Mouse (Mus musculus) forebrain, embryonic 10.5 days (tissue): Measurements from ENCODE around the gene Ints1. TPM values are rescaled to one million over a fixed set of nuclear protein-coding genes. Genes with fewer than 3 reads are reported as not detected.
A peak's percentile ranks its signal among the peaks of the same experiment; 100 is the strongest.
"Not testable (repeated sequence)": the region's sequence is repeated elsewhere in the genome, so short reads cannot be mapped to it uniquely, and the experiment has no call there.

Source experiments
- DNase-seq: peaks from one replicate; pipeline ENCODE4 v3.0.0-alpha.2; 2017; ENCODE audit warnings: low spot score; ENCODE audit errors: extremely low spot score
- H3K27ac ChIP-seq: fragments of 300-500 bp; sonication (generic); 2 replicates; pipeline ENCODE4 v1.5.1; 2016; ENCODE audit warnings: mild to moderate bottlenecking
- H3K27me3 ChIP-seq: fragments of 300-500 bp; sonication (generic); 2 replicates; pipeline ENCODE4 v1.6.1; 2016; ENCODE audit warnings: mild to moderate bottlenecking; ENCODE audit not compliant: poor library complexity, severe bottlenecking
- H3K36me3 ChIP-seq: fragments of 300-500 bp; sonication (generic); replicated peaks from 2 replicates; pipeline ENCODE4 v1.6.1; 2016; ENCODE audit warnings: mild to moderate bottlenecking, moderate library complexity
- H3K4me1 ChIP-seq: fragments of 300-500 bp; sonication (generic); 2 replicates; pipeline ENCODE4 v1.6.1; 2016
- H3K4me3 ChIP-seq: fragments of 300-500 bp; sonication (generic); 2 replicates; pipeline ENCODE4 v1.5.1; 2016; ENCODE audit warnings: mild to moderate bottlenecking, moderate library complexity
- H3K9me3 ChIP-seq: fragments of 300-500 bp; sonication (generic); 2 replicates; pipeline ENCODE4 v1.6.1; 2016; ENCODE audit warnings: mild to moderate bottlenecking, moderate library complexity
- WGBS: fragments of 180-500 bp; shearing (Covaris S2); methylation state at CpG from one replicate; pipeline ENCODE4 v1.1.7; 2016; 5-methylcytosine and 5-hydroxymethylcytosine counted together
- polyA plus RNA-seq: library from polyadenylated mRNA; unstranded; fragments of >200 nt; fragmentation: Nextera tagmentation; extraction: Ambion mirVana; gene quantifications from 2 replicates; pipeline ENCODE4 v1.2.1, GENCODE M21; 2016

Gene Ints1
- polyA plus RNA-seq, 1 experiment from 2014 or later = 43.2 TPM

DNA sequence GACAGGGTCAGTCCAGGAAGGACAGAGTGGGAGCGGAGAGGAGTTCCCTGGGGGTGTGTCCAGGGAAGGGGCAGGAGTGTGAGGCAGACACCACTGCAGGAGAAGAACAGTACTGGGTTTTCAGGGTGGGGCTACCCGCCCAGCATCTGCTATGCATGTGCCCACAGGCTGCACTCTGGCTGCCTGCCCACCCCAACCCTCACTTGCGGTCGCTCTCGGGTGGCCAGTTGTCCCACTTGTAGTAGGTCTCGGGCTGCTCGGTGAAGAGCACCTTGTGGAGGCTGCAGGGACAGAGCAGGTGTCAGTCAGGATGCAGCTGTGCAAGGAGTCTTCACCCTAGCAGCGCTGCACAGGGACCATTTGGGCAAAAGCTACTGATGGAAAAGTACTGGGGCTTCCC lies 7.3 kb downstream of the Ints1 start:
- Histone ChIP-seq H3K27me3 (no peaks in the 10 kb centered on the region), H3K4me3 (no peak overlapping the region), H3K27ac (no peak overlapping the region), H3K9me3 (no peaks in the 10 kb centered on the region), H3K4me1 (no peaks in the 10 kb centered on the region), H3K36me3 (peaks cover 100% of the 10 kb centered on the region)
- DNase-seq = no peak
- WGBS = 96% methylated on average over 8 of the region's 8 CpGs

DNA sequence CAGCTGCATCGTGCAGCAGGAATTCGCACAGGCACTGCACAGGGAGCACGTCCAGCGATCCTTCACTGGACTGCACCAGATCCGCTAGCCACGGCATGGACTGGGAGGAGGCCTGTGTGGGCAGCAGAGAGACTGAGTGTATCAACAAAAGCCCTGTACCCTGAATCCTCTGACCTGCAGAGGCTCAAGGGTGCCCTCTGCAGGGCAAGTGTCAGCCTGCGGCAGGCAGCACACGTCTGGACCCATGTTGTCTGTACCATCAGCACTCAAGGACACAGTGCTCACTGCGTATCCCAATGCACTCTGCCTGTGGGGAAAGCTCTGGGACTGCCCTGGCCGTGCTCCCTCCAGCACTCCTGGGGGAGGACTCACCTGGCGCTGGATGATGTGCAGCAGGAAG lies 11.2 kb downstream of the Ints1 start:
- H3K4me3 ChIP-seq = no peak overlapping the region
- peaks cover 100% of the 10 kb centered on the region for H3K36me3 ChIP-seq
- no peak overlapping the region for H3K27ac ChIP-seq
- no peaks in the 10 kb centered on the region for H3K4me1 ChIP-seq
- WGBS = 78% methylated on average over 11 of the region's 11 CpGs
- no peaks in the 10 kb centered on the region for H3K27me3 ChIP-seq
- H3K9me3 ChIP-seq = no peaks in the 10 kb centered on the region
- DNase-seq = no peak

DNA sequence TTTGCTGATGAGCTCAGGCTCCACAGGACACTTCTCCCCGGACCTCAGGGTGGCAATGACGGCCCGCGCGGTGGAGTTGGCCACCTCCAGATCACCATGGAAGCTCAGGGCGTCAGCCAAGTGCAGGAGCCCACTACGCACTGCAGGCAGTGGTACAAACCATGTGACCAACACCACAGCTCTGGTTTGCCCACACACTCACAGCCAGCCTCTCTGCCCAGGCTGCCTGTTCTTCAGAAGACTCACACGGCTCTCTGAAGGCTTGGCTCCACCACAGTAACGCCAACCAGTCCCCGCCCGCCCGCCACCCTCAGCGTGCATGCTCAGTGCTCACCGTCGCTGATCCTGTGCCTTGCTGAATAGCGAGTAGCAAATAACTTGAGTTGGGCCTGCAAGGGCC lies 17.4 kb downstream of the Ints1 start:
- H3K4me1 ChIP-seq = no peaks in the 10 kb centered on the region
- DNase-seq = no peak
- no peaks in the 10 kb centered on the region for H3K27me3 ChIP-seq
- no peak overlapping the region for H3K27ac ChIP-seq
- no peaks in the 10 kb centered on the region for H3K9me3 ChIP-seq
- 91% methylated on average over 16 of the region's 16 CpGs for WGBS
- H3K36me3 ChIP-seq = peaks cover 100% of the 10 kb centered on the region
- no peak overlapping the region for H3K4me3 ChIP-seq

DNA sequence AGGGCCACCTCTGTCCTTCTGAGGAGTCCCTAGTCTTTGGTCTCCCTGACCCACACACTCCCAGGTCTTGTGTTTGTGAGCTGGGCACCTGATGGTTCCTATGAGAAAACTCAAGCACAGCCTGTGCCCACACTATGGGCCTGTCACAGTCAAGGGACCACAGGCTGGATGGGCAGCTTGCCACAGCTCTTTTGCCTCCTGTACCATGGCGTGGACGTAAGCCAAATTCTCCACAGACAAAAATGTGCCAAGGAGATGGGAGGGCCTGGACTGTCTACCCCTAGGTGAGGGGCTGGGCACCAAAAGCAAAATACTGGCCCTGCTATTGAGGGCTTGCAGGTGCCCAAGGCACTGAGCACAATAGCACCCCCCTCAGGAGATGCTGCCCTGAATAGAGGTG lies 18.9 kb downstream of the Ints1 start:
- no peaks in the 10 kb centered on the region for H3K4me1 ChIP-seq
- peaks cover 100% of the 10 kb centered on the region for H3K36me3 ChIP-seq
- DNase-seq = no peak
- H3K27me3 ChIP-seq = no peaks in the 10 kb centered on the region
- 95% methylated on average over 2 of the region's 2 CpGs for WGBS
- no peak overlapping the region for H3K27ac ChIP-seq
- no peaks in the 10 kb centered on the region for H3K9me3 ChIP-seq
- no peak overlapping the region for H3K4me3 ChIP-seq

DNA sequence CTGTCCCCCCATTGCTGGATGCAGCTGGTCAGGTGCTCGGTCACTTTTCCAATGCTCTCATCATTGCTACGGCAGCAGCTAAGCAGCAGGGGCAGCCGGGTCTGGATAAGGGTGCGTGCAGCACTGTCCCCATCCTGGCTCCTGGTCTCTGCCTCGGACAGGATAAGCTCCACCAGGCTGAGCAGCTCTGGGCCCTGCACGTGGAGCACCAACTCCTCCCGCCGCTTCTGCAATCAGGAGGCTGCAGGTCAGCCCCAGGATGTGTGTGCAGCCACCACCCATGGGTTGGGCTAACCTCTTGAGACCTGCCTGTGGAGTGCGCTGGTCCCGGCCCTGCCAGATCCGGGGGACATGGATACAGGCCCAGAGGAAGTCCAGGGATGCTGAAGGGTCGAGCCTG lies 19.3 kb downstream of the Ints1 start:
- peaks cover 100% of the 10 kb centered on the region for H3K36me3 ChIP-seq
- 93% methylated on average over 12 of the region's 12 CpGs for WGBS
- H3K27me3 ChIP-seq = no peaks in the 10 kb centered on the region

DNA sequence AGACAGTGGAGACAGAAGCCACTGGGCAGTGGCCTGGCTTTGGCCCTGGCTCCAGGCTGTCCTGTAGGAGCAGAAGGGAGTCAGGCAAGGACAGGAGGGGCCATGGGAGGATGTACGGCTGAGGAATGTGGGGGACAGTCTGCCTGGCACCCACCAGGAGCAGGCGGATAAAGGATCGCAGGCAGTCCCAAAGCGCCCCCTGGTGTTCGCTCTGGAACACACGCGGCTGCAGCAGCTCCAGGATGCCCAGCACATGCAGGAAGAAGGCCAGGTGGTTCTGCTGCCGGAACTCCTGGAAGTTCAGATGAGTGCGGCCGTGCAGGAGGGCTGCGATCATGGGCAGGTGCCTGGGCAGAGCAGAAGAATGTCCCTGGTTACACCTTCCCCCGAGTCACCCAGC lies 20.7 kb downstream of the Ints1 start:
- 42% methylated on average over 12 of the region's 12 CpGs for WGBS
- Histone ChIP-seq H3K4me1 (no peaks in the 10 kb centered on the region), H3K4me3 (no peak overlapping the region), H3K27ac (peak overlapping the region; percentile 2; the same call in 1 of the 2 replicates), H3K9me3 (no peaks in the 10 kb centered on the region), H3K27me3 (no peaks in the 10 kb centered on the region), H3K36me3 (peaks cover 99% of the 10 kb centered on the region)
- DNase-seq = peak; percentile 56

More for the DNA sequence above, 19.3 kb downstream of the Ints1 start:
- no peak overlapping the region for H3K4me3 ChIP-seq
- no peak overlapping the region for H3K27ac ChIP-seq
- DNase-seq = no peak
- no peaks in the 10 kb centered on the region for H3K4me1 ChIP-seq
- no peaks in the 10 kb centered on the region for H3K9me3 ChIP-seq

DNA sequence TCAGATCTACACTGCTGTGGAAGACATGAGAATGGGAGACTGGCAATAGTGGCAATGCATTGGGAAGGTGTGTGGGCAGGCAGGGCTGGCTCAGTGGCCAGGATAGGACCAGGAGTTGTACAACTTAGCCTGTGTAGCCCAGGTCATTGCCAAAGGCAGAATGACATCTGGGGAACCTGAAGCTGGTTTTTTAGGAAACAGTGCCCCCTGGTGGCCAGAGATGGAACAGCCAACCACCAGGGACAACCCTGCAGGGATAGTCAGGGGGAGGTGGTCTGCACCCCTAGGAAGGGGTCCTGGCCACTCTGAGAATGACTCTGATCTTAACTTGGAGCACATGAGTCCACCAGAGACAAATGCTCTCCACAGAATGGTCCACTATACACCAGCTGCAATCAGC lies 24.9 kb downstream of the Ints1 start:
- H3K9me3 ChIP-seq = no peaks in the 10 kb centered on the region
- no peaks in the 10 kb centered on the region for H3K27me3 ChIP-seq
- peaks cover 58% of the 10 kb centered on the region for H3K36me3 ChIP-seq
- H3K4me3 ChIP-seq = no peak overlapping the region
- no peak overlapping the region for H3K27ac ChIP-seq
- peaks cover 17% of the 10 kb centered on the region for H3K4me1 ChIP-seq
- DNase-seq = peak; percentile 79

DNA sequence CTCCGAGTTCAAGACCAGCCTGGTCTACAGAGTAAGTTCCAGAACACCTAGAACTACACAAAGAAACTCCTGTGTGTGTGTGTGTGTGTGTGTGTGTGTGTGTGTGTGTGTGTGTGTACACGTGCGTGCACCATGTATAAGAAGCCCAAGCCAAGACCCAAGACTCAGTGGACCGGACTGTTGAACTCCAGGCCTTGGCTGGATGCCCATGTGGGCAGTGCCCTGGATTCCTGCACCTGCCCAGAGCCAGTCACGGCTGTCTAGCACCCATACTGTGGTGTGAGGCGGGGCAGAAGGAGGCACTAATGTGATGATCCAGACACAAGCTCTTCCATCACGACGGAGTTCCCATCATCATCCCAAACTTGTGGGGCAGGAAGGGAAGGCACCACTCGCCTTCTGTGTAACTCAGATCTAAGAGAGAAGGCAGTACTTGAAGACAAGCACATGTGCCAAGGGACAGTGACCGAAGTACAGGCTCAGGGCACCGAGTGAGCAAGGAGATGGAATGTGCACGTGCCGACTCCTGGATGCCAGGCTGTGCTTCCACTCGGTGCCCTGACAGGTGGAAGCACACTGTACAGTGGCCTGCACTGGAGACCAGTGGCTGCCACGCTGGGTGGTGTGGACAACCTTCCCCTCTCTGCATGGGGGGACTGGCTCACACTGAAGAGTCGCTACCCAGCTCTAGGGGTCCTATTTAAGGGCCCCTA lies 25.9 kb downstream of the Ints1 start:
- Histone ChIP-seq H3K4me3 (no peak overlapping the region), H3K27me3 (no peaks in the 10 kb centered on the region), H3K27ac (no peak overlapping the region), H3K4me1 (peaks cover 18% of the 10 kb centered on the region), H3K36me3 (peaks cover 48% of the 10 kb centered on the region), H3K9me3 (no peaks in the 10 kb centered on the region)
- WGBS = 90% methylated on average over 16 of the region's 16 CpGs
- no peak for DNase-seq

DNA sequence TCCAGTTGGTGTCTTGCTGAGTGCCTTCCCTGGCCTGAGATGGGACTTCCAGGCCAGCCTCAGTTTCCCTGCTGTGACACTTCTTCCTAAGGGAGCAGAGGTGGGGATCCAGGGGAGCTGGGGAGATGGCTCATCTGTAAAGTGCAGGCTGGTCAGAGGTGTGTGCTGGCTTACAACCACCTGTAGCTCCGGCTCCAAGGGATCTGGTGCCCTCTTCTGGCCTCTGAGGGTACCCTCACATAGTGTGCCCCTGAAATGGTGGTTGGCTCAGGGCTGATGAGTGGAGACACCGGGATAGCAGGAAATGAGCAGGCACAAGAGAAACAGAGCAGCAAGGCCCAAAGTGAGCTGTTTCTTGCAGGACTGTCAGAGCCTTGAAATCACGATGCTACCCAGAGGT lies 29.7 kb downstream of the Ints1 start:
- no peak overlapping the region for H3K27ac ChIP-seq
- WGBS = 6% methylated on average over 3 of the region's 3 CpGs
- no peaks in the 10 kb centered on the region for H3K27me3 ChIP-seq
- H3K4me1 ChIP-seq = peaks cover 18% of the 10 kb centered on the region
- no peak overlapping the region for H3K4me3 ChIP-seq
- H3K9me3 ChIP-seq = no peaks in the 10 kb centered on the region
- DNase-seq = peak; percentile 54
- H3K36me3 ChIP-seq = peaks cover 10% of the 10 kb centered on the region

DNA sequence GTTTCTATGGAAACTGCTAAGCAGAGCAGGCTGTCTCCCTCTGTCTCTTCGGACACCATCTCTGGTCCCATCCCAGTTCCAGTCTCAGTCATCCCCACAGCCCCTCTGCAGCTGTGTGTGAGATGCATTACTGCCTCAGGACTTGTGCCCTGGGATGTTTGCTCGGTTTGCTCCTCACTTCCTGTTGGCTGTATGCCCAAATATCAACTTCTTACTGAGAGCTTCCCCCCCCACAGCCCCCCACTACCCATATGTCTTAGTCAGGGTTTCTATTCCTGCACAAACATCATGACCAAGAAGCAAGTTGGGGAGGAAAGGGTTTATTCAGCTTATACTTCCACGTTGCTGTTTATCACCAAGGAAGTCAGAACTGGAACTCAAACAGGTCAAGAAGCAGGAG lies 32.8 kb downstream of the Ints1 start:
- H3K4me1 ChIP-seq = peaks cover 14% of the 10 kb centered on the region
- H3K27me3 ChIP-seq, H3K27ac ChIP-seq, H3K36me3 ChIP-seq, DNase-seq, H3K4me3 ChIP-seq, H3K9me3 ChIP-seq: not testable (repeated sequence)
- WGBS = 70% methylated on average over 3 of the region's 3 CpGs

DNA sequence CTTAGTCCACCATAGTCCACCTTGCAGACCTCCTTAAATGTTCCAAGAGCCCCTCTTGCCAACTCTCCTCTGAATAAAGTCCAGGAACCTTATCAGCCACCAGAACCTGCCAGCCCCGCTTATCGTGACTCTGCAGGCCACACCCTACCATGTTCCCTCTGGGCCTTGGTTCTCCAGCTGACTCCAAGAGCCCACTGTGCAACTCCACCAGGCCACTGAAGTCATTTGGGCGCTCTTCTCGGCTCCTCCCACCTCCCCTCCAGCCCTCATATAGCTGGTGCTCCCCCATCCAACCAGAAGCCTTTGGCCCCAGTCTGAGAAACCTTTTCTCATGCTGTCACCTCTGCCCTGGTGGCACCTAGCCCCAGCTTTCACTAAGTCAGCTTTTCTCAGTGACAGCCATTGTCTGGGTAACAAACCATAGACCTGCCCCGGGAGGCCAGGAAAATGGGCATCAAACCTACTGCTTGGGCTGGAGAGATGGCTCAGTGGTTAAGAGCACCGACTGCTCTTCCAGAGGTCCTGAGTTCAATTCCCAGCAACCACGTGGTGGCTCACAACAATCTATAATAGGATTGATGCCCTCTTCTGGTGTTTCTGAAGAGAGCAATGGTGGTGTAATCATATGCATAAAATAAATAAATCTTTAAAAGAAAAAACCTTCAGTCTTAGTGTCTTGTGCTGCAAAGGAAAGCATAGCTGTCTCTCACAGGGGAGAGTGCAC lies 36.7 kb downstream of the Ints1 start:
- no peak overlapping the region for H3K4me3 ChIP-seq
- WGBS = 79% methylated on average over 7 of the region's 7 CpGs
- DNase-seq = no peak
- peak overlapping the region; percentile 80 for H3K27ac ChIP-seq
- no peaks in the 10 kb centered on the region for H3K36me3 ChIP-seq
- no peaks in the 10 kb centered on the region for H3K9me3 ChIP-seq
- peaks cover 34% of the 10 kb centered on the region for H3K4me1 ChIP-seq
- peaks cover 26% of the 10 kb centered on the region for H3K27me3 ChIP-seq

DNA sequence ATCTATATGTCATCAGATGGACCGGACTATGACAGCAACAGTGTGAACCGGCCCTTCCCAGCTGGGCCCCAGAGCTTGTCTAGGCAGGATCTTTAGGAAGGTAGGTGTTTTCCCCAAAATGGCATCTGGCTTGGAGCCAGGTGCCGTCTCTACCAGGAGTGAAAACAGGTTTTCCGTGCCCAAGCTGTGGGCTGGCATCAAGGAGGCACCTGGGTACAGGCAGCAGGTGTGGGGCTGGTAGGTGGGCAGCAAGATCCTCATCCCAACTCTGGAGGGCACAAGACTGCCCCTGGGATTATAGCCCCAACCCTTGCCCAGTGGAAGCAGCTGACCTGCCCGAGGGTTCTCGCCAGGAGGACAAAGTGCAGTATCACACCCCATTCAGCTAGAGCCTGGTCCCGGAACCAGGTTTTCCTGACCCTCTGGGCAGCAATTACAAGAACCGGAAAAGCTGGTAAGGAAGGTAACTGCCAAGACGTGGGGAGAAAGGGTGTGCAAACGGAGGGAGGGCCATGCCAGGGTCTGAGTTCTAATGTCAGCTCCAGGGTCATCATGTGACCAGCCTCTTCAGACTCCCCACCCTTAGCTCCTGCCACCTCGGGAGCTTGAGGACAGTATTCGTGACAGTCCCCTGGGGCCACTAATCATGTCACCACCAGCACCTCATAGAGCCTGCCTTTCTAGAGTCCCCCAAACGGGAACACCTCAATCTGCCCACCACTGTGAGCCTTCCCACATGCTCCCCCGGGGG lies 37.5 kb downstream of the Ints1 start:
- DNase-seq = no peak
- WGBS = 85% methylated on average over 14 of the region's 14 CpGs
- peak overlapping the region; percentile 80 for H3K27ac ChIP-seq
- peaks cover 32% of the 10 kb centered on the region for H3K27me3 ChIP-seq
- peaks cover 39% of the 10 kb centered on the region for H3K4me1 ChIP-seq
- H3K36me3 ChIP-seq = no peaks in the 10 kb centered on the region
- H3K4me3 ChIP-seq = no peak overlapping the region
- no peaks in the 10 kb centered on the region for H3K9me3 ChIP-seq

DNA sequence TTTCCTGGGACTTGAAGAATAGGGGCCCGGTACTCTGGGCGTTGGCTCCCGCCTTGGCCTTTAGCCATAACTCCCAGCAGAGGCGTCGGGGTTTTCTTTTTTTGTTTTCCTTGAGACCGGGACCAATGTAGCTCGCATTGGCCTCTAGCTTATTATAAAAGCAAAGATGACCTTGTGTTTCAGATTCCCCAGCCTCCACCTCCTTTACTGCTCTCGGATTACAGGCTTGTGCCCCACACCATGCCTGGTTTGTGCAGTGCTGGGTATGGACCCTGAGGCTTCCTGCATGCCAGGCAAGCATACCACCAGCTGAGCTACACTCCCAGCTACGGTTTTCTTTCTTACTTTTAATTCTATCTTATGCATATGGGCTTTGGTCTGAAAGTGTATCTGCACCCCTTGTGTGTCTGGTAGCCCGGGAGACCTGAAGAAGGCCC lies 39.0 kb downstream of the Ints1 start:
- DNase-seq = no peak
- no peaks in the 10 kb centered on the region for H3K36me3 ChIP-seq
- H3K27me3 ChIP-seq = peaks cover 36% of the 10 kb centered on the region
- H3K9me3 ChIP-seq = no peaks in the 10 kb centered on the region
- peaks cover 52% of the 10 kb centered on the region for H3K4me1 ChIP-seq
- H3K4me3 ChIP-seq = peak overlapping the region; percentile 60
- peak overlapping the region; percentile 80 for H3K27ac ChIP-seq
- 14% methylated on average over 10 of the region's 10 CpGs for WGBS
